Mouse (Mus musculus) lung, postnatal 25 days (tissue): ENCODE data around the gene Galntl6.
A peak's percentile ranks its signal among the peaks of the same experiment; 100 is the strongest.

Source experiments
- DNase-seq: peaks from one replicate; pipeline ENCODE4 v3.0.0; 2022; ENCODE audit warnings: low spot score

The Galntl6 gene

GRCm38 (mm10) chr8:57842462-57843391 is 1069.7 kb downstream of the Galntl6 start:
- no peak for DNase-seq

- no peak for DNase-seq
Measured at GRCm38 (mm10) chr8:57841446-57841845, 1071.0 kb downstream of the Galntl6 start.

- no peak for DNase-seq
Measured at GRCm38 (mm10) chr8:57837384-57837783, 1075.1 kb downstream of the Galntl6 start.

- no peak for DNase-seq
Measured at GRCm38 (mm10) chr8:57836981-57837380, 1075.5 kb downstream of the Galntl6 start.

GRCm38 (mm10) chr8:57836201-57836883 is 1076.1 kb downstream of the Galntl6 start:
- no peak for DNase-seq

GRCm38 (mm10) chr8:57823151-57823550 is 1089.3 kb downstream of the Galntl6 start:
- no peak for DNase-seq

GRCm38 (mm10) chr8:57816034-57816433 is 1096.4 kb downstream of the Galntl6 start:
- no peak for DNase-seq

GRCm38 (mm10) chr8:57807060-57807459 is 1105.4 kb downstream of the Galntl6 start:
- DNase-seq = no peak

- DNase-seq = no peak
Measured at GRCm38 (mm10) chr8:57805094-57805493, 1107.3 kb downstream of the Galntl6 start.

GRCm38 (mm10) chr8:57803821-57804220 is 1108.6 kb downstream of the Galntl6 start:
- no peak for DNase-seq

- peak; percentile 14 for DNase-seq
Measured at GRCm38 (mm10) chr8:57801197-57801596, 1111.2 kb downstream of the Galntl6 start.

GRCm38 (mm10) chr8:57800327-57800726 is 1112.1 kb downstream of the Galntl6 start:
- peak; percentile 83 for DNase-seq

GRCm38 (mm10) chr8:57799797-57800204 is 1112.6 kb downstream of the Galntl6 start:
- peak; percentile 31 for DNase-seq

- no peak for DNase-seq
Measured at GRCm38 (mm10) chr8:57793455-57793854, 1119.0 kb downstream of the Galntl6 start.

- no peak for DNase-seq
Measured at GRCm38 (mm10) chr8:57792246-57792645, 1120.2 kb downstream of the Galntl6 start.

- peak; percentile 12 for DNase-seq
Measured at GRCm38 (mm10) chr8:57791309-57791721, 1121.1 kb downstream of the Galntl6 start.

GRCm38 (mm10) chr8:57779551-57779950 is 1132.9 kb downstream of the Galntl6 start:
- no peak for DNase-seq

GRCm38 (mm10) chr8:57777988-57778721 is 1134.3 kb downstream of the Galntl6 start:
- DNase-seq = no peak

GRCm38 (mm10) chr8:57776723-57777122 is 1135.7 kb downstream of the Galntl6 start:
- no peak for DNase-seq

GRCm38 (mm10) chr8:57772732-57773265 is 1139.6 kb downstream of the Galntl6 start:
- DNase-seq = no peak

GRCm38 (mm10) chr8:57767541-57767940 is 1144.9 kb downstream of the Galntl6 start:
- DNase-seq = no peak

GRCm38 (mm10) chr8:57766471-57767065 is 1145.9 kb downstream of the Galntl6 start:
- no peak for DNase-seq
